Mouse (Mus musculus): ENCODE results near the gene Svs1. TPM values are rescaled to one million over a fixed set of nuclear protein-coding genes. Genes with fewer than 3 reads are reported as not detected.

Svs1 gene
- total RNA-seq, 2 experiments from 2014 or later: not detected

- intact Hi-C loops (cut with DNase I): loop anchor here (10.0 kb wide), 1 partner anchor 178 kb away; the partner anchor contains the start of gene Igf2bp3
- DNase-seq (ENCODE audit: extremely low spot score in 1 of 2, low spot score in 2 of 2): peak in 1 of 2 experiments; percentile 27
Measured at GRCm38 (mm10) chr6:49037268-49037662, 50.6 kb downstream of the Svs1 start.

- intact Hi-C loops (cut with DNase I): loop anchor here (10.0 kb wide), 1 partner anchor 175 kb away; the partner anchor contains the start of gene Igf2bp3
- DNase-seq (ENCODE audit: extremely low spot score in 1 of 2, low spot score in 2 of 2): peak; percentile 61 to 75
Measured at GRCm38 (mm10) chr6:49039470-49040180, 53.0 kb downstream of the Svs1 start.

Other genes starting within 250 kb of the Svs1 start
- 1 to 10 TPM; 3.1 to 3.4 TPM for gene Gimap1, start 247.8 kb upstream of the Svs1 start, total RNA-seq (2021)
- 1 to 10 TPM; 1.2 to 1.6 TPM for gene Gimap5, start 240.7 kb upstream of the Svs1 start, total RNA-seq (2021)
- not detected for gene Gimap3, start 216.0 kb upstream of the Svs1 start, total RNA-seq (2021)
- gene Tmem176a, start 145.9 kb upstream of the Svs1 start, total RNA-seq (2021): 10 to 100 TPM; 15.6 to 18.6 TPM
- gene Tmem176b, start 145.4 kb upstream of the Svs1 start, total RNA-seq (2021): 10 to 100 TPM; 38.2 to 42.5 TPM
- not detected for gene Aoc1, start 114.0 kb upstream of the Svs1 start, total RNA-seq (2021)
- gene 1600015I10Rik, start 57.0 kb upstream of the Svs1 start, total RNA-seq (2021): not detected
- not detected for gene Doxl2, start 11.9 kb upstream of the Svs1 start, total RNA-seq (2021)
- gene Gpnmb, start 49.7 kb downstream of the Svs1 start, total RNA-seq (2021): under 1 TPM; 0.39 to 0.43 TPM
- 10 to 100 TPM; 28.7 to 33.6 TPM for gene Malsu1, start 86.9 kb downstream of the Svs1 start, total RNA-seq (2021)
- gene Igf2bp3, start 228.1 kb downstream of the Svs1 start, total RNA-seq (2021): 1 to 10 TPM; 1.2 TPM